Mouse (Mus musculus): Measurements from ENCODE around the gene Syne3.

GRCm38 (mm10) chr12:105022141-105022540 lies 12.5 kb upstream of the Syne3 start:
- no peak for TF ChIP-seq CTCF (IDR thresholded peaks at IDR 0.05; ENCODE audit: control insufficient read depth, insufficient read depth, insufficient replicate concordance, low read depth, low read length)
- TF ChIP-seq POLR2A (IDR thresholded peaks at IDR 0.05; ENCODE audit: control insufficient read depth, low read depth, low read length), result no peak
